Comparison of ENCODE assay signal across 20 mouse cellular contexts in genomic region chr13:49013206-49013794, GRCm38 (mm10). TPM values are rescaled to one million over a fixed set of nuclear protein-coding genes. Genes with fewer than 3 reads are reported as not detected.
DNase-seq lines count a peak whose midpoint lies in the region; ATAC-seq and TF ChIP-seq lines count a peak whose summit lies in the region.
"Had no signal": no experiment of that assay in that cellular context is flagged by ENCODE, and none has a peak within 500 bp of the region (broad histone marks: within the 10 kb centered on the region; RNA-seq: fewer than 3 reads in every experiment).

No protein-coding gene starts in this region.

- 49% methylated on average over 5 of the region's 5 CpGs for WGBS in lung, embryonic 16.5 days

- no peak for DNase-seq in lung, postnatal 4 days
- DNase-seq in ES-E14 (ENCODE audit: low read depth, low spot score): peak; percentile 61
- DNase-seq in adrenal gland, adult 8-10 months: no peak
- no peak for DNase-seq in thymus, postnatal 4 days
- DNase-seq in spleen, postnatal 4 days (ENCODE audit: low spot score in 2 of 2): no peak
- DNase-seq: cerebellum, postnatal 14 days; gastrocnemius, postnatal 14 days; kidney, adult 9 months; layer of hippocampus, postnatal 36 days; lung, postnatal 10 days; right cerebral cortex, postnatal 14 days; thymus, postnatal 25 days had no signal

- no peak overlapping the region for H3K4me3 ChIP-seq in lung, embryonic 16.5 days (ENCODE audit: low read length)
- H3K4me3 ChIP-seq in ES-E14 (ENCODE audit: insufficient read depth in 1 of 2, low read depth in 1 of 2, low read length in 2 of 2, poor library complexity in 1 of 2, severe bottlenecking in 1 of 2): peak overlapping the region; percentile 17 to 51; a peak in 2 of 4 replicates
- H3K4me3 ChIP-seq: liver, embryonic 12.5 days; midbrain, embryonic 10.5 days; neural tube, embryonic 12.5 days had no signal

- H3K9me3 ChIP-seq in lung, embryonic 16.5 days (ENCODE audit: control insufficient read depth, low read length): peaks cover 6% of the 10 kb centered on the region
- H3K9me3 ChIP-seq in ES-E14 (ENCODE audit: control insufficient read depth, insufficient read depth, low read depth, low read length): no peaks in the 10 kb centered on the region

- H3K9ac ChIP-seq in lung, embryonic 16.5 days (ENCODE audit: low read length): no peak overlapping the region
- peak overlapping the region; percentile 69 for H3K9ac ChIP-seq in ES-E14 (ENCODE audit: insufficient read depth, low read depth, low read length, poor library complexity, severe bottlenecking)
- H3K9ac ChIP-seq: liver, embryonic 12.5 days; neural tube, embryonic 12.5 days had no signal

- peak overlapping the region; percentile 29; the same call in 1 of the 2 replicates for H3K27ac ChIP-seq in lung, embryonic 16.5 days (ENCODE audit: low read length)
- peak overlapping the region; percentile 97 for H3K27ac ChIP-seq in ES-E14 (ENCODE audit: insufficient read depth, low read depth, low read length, poor library complexity, severe bottlenecking)
- H3K27ac ChIP-seq: liver, embryonic 12.5 days; midbrain, embryonic 10.5 days; neural tube, embryonic 12.5 days had no signal

- H3K4me2 ChIP-seq in lung, embryonic 16.5 days (ENCODE audit: low read depth, low read length): no peak overlapping the region
- H3K4me2 ChIP-seq: liver, embryonic 12.5 days; neural tube, embryonic 12.5 days had no signal

- H3K36me3 ChIP-seq in lung, embryonic 16.5 days (ENCODE audit: control insufficient read depth, insufficient read depth, low read length): no peaks in the 10 kb centered on the region
- no peaks in the 10 kb centered on the region for H3K36me3 ChIP-seq in ES-E14 (ENCODE audit: control insufficient read depth, insufficient read depth, low read length, poor library complexity, severe bottlenecking)
- H3K36me3 ChIP-seq: liver, embryonic 12.5 days; neural tube, embryonic 12.5 days had no signal

- H3K27me3 ChIP-seq in lung, embryonic 16.5 days (ENCODE audit: control insufficient read depth, insufficient read depth, low read depth, low read length): no peaks in the 10 kb centered on the region

- no peak for ATAC-seq in lung, embryonic 16.5 days (ENCODE audit: low read depth)
- 0 out of 2 replicates have a peak, but pooled peaks have one; percentile 15 for ATAC-seq in common myeloid progenitor, adult 5-6 weeks (replicated peaks; ENCODE audit: low read depth, poor library complexity, severe bottlenecking)
- ATAC-seq in granulocyte monocyte progenitor cell, adult 5-6 weeks (replicated peaks; ENCODE audit: poor library complexity, severe bottlenecking): peak; percentile 27; the same call in 1 of the 2 replicates
- ATAC-seq: CD4-positive, CD25-positive, alpha-beta regulatory T cell, adult 4 months; inflammation-experienced regulatory T-cells, adult 6 months; liver, embryonic 12.5 days had no signal

- H3K4me1 ChIP-seq in lung, embryonic 16.5 days (replicated peaks; ENCODE audit: control insufficient read depth, insufficient read depth, low read length): peaks cover 19% of the 10 kb centered on the region
- peaks cover 3 to 14% of the 10 kb centered on the region in 2 experiments for H3K4me1 ChIP-seq in ES-E14 (ENCODE audit: control insufficient read depth in 2 of 2, insufficient read depth in 2 of 2, low read length in 2 of 2, poor library complexity in 1 of 2)

- in situ Hi-C loops in ES-E14 (cut with MboI; ENCODE audit: low sequenced_read_pairs in 2 of 2, unreplicated experiment in 2 of 2): loop anchor here (10.0 to 25.0 kb wide), 2 partner anchors 351 to 358 kb away; partner anchors contain the start of gene Barx1 (in 1 of the 2)

TF ChIP-seq in ES-E14, 5 proteins besides CTCF, POLR2A, EP300 and RAD21:
- 0 out of 2 replicates have a peak, but pooled peaks have one; percentile 60 for TF ChIP-seq CHD2 (IDR thresholded peaks at IDR 0.05; ENCODE audit: low read depth, low read length)
- TF ChIP-seq ZNF384 (IDR thresholded peaks at IDR 0.05; ENCODE audit: low read depth, low read length): no peak
- TF ChIP-seq HCFC1 (IDR thresholded peaks at IDR 0.05; ENCODE audit: borderline replicate concordance, insufficient read depth, low read length): peak; percentile 19; the same call in 1 of the 2 replicates

RNA-seq across cellular contexts. Expression of gene Fam120a, which starts 45.5 kb away (rescaled TPM):
- 22.6 and 22.8 TPM in 2 replicates for polyA plus RNA-seq in lung, embryonic 16.5 days (2015; fragmentation: Nextera tagmentation; extraction: Ambion mirVana)
- 111 and 135 TPM in 2 replicates for total RNA-seq in ES-E14 (2012; rRNA removed)
- 126 and 134 TPM in 2 replicates for total RNA-seq in common myeloid progenitor, adult 5-6 weeks (2017)
- total RNA-seq in granulocyte monocyte progenitor cell, adult 5-6 weeks (2014; fragmentation: Nextera tagmentation): 161 and 168 TPM in 2 replicates
- total RNA-seq in granulocyte monocyte progenitor cell, adult 5-6 weeks (2017): 123 and 128 TPM in 2 replicates
- 100 to 1,000 TPM; 170 to 195 (median 182) TPM for total RNA-seq in adrenal gland, adult 8-10 months (2022)
